Mouse (Mus musculus) myocyte (in vitro differentiated cells): Measurements from ENCODE around the gene Mustn1.
A peak's percentile ranks its signal among the peaks of the same experiment; 100 is the strongest.

ENCODE experiments used
- CEBPB ChIP-seq: IDR thresholded peaks from 2 replicates; pipeline ENCODE4 v1.6.1; 2011; ENCODE audit warnings: mild to moderate bottlenecking, moderate library complexity; ENCODE audit not compliant: poor library complexity, insufficient read depth, severe bottlenecking
- MAX ChIP-seq: IDR thresholded peaks from one replicate; pipeline ENCODE4 v1.6.1; 2011; ENCODE audit warnings: low read depth, mild to moderate bottlenecking, control low read depth
- MYOG ChIP-seq, 3 experiments: IDR thresholded peaks; one replicate each; pipeline ENCODE4 v1.6.1; 2011; ENCODE audit warnings: control low read depth in 2 of 3, low read depth in 2 of 3, mild to moderate bottlenecking in 2 of 3; ENCODE audit not compliant: insufficient read length in 2 of 3, control insufficient read depth in 1 of 3, insufficient read depth in 1 of 3
- POLR2A ChIP-seq: IDR thresholded peaks from one replicate; pipeline ENCODE4 v1.6.1; 2011; ENCODE audit warnings: low read depth, mild to moderate bottlenecking, control low read depth, moderate library complexity; ENCODE audit not compliant: insufficient read length
- POLR2AphosphoS2 ChIP-seq: IDR thresholded peaks from one replicate; pipeline ENCODE4 v1.6.1; 2011; ENCODE audit warnings: low read depth, control low read depth; ENCODE audit not compliant: insufficient read length
- REST ChIP-seq: IDR thresholded peaks from one replicate; pipeline ENCODE4 v1.6.1; 2011; ENCODE audit warnings: mild to moderate bottlenecking, control low read depth, moderate library complexity; ENCODE audit not compliant: insufficient read depth, insufficient read length
- SRF ChIP-seq: IDR thresholded peaks from one replicate; pipeline ENCODE4 v1.6.1; 2011; ENCODE audit warnings: low read depth; ENCODE audit not compliant: control insufficient read depth, insufficient read length
- TCF12 ChIP-seq: IDR thresholded peaks from one replicate; pipeline ENCODE4 v1.6.1; 2011; ENCODE audit warnings: mild to moderate bottlenecking, control low read depth; ENCODE audit not compliant: poor library complexity, insufficient read depth, severe bottlenecking
- TCF3 ChIP-seq: IDR thresholded peaks from one replicate; pipeline ENCODE4 v1.6.1; 2011; ENCODE audit warnings: low read depth, control low read depth; ENCODE audit not compliant: insufficient read length
- USF1 ChIP-seq: IDR thresholded peaks from one replicate; pipeline ENCODE4 v1.6.1; 2011; ENCODE audit warnings: low read depth, mild to moderate bottlenecking, control low read depth, moderate library complexity

DNA sequence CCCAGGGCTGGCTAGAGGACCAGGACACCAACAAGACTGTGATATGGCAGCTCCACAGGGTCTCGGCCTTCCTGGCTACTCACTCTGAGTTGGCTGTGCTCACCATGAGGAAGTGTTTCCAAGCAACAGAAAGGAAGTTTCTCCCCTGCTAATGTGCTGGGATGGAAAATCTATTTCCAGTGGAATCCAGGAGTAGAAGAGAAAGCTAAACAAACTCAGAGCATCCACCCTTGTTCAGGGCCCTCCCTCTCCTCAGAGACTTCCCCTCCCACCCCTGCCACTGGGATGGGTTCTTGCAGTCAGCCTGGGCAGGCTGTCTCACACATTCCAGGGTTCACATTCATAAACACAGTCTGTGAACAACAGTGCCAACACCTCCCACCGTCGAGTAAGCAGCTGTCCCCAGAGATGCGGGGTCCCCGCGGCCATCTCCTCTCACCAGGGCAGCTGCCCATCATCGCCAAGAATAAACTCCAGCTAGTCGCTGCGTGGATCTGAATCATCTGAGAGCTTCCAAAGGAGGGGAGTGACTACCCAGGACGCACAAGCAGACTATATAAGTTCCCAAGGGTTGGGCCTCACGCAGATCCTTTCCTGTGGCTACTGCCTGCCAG is at the start of gene Mustn1:
- TF ChIP-seq POLR2A (peak; percentile 48), MAX (no peak), POLR2AphosphoS2 (no peak), TCF12 (peak; percentile 73), USF1 (no peak), REST (no peak), CEBPB (no peak), MYOG (IDR thresholded peaks at IDR 0.05; ENCODE audit: control insufficient read depth in 1 of 3, insufficient read depth in 1 of 3, insufficient read length in 2 of 3, low read depth in 2 of 3) (peak; percentile 72 to 94 (median 90)), SRF (no peak), TCF3 (peak; percentile 37)
